Mouse (Mus musculus) neural tube, embryonic 12.5 days (tissue): ENCODE results near the gene Fbxw8. TPM values are rescaled to one million over a fixed set of nuclear protein-coding genes. Genes with fewer than 3 reads are reported as not detected.

ENCODE experiments used
- ATAC-seq: fragments of 200-750 bp; cut with Nextera tagmentation; 2 replicates; pipeline ENCODE4 v1.8.0; 2017; ENCODE audit warnings: low read depth, mild to moderate bottlenecking, moderate TSS enrichment, moderate library complexity; ENCODE audit not compliant: low FRiP score
- H3K27ac ChIP-seq: fragments of 300-500 bp; sonication (generic); 2 replicates; pipeline ENCODE4 v1.5.1; 2016
- H3K27me3 ChIP-seq: fragments of 300-500 bp; sonication (generic); replicated peaks from 2 replicates; pipeline ENCODE4 v1.6.1; 2016; ENCODE audit warnings: mild to moderate bottlenecking
- H3K36me3 ChIP-seq: fragments of 300-500 bp; sonication (generic); 2 replicates; pipeline ENCODE4 v1.6.1; 2016; ENCODE audit warnings: mild to moderate bottlenecking
- H3K4me1 ChIP-seq: fragments of 300-500 bp; sonication (generic); 2 replicates; pipeline ENCODE4 v1.6.1; 2016
- H3K4me2 ChIP-seq: fragments of 300-500 bp; sonication (generic); replicated peaks from 2 replicates; pipeline ENCODE4 v1.6.1; 2016; ENCODE audit warnings: mild to moderate bottlenecking
- H3K4me3 ChIP-seq: fragments of 300-500 bp; sonication (generic); 2 replicates; pipeline ENCODE4 v1.5.1; 2016
- H3K9ac ChIP-seq: fragments of 300-500 bp; sonication (generic); 2 replicates; pipeline ENCODE4 v1.6.1; 2016; ENCODE audit warnings: mild to moderate bottlenecking
- H3K9me3 ChIP-seq: fragments of 300-500 bp; sonication (generic); 2 replicates; pipeline ENCODE4 v1.6.1; 2016; ENCODE audit warnings: mild to moderate bottlenecking
- WGBS: fragments of 180-500 bp; shearing (Covaris S2); methylation state at CpG from one replicate; pipeline ENCODE4 v1.1.7; 2016; 5-methylcytosine and 5-hydroxymethylcytosine counted together
- polyA plus RNA-seq: library from polyadenylated mRNA; unstranded; fragments of >200 nt; fragmentation: Nextera tagmentation; extraction: Ambion mirVana; gene quantifications from 2 replicates; pipeline ENCODE4 v1.2.1, GENCODE M21; 2016

Gene Fbxw8
- polyA plus RNA-seq, 1 experiment from 2014 or later, result 40.4 TPM

DNA sequence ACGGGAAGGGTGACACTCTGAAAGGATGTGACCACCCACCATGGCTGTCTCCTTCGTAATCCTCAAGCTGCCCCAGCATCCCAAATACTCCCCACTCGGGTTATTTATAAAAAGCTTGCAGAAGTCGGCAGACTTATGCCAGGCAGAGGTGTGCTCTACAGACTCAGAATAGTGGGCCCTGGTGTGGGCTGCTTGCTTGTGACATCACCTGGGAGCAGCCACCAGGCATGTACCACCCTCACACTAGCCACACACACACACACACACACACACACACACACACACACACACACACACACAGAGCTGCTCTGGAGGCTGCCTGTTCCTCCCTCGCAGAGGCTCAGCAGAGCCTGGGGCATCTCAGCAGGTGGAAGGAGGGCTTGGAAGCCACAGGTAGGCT lies 137.7 kb downstream of the Fbxw8 start:
- Histone ChIP-seq H3K27ac (no peak overlapping the region), H3K4me1 (peaks cover 11% of the 10 kb centered on the region), H3K9ac (no peak overlapping the region), H3K4me2 (no peak overlapping the region), H3K9me3 (no peaks in the 10 kb centered on the region), H3K27me3 (no peaks in the 10 kb centered on the region), H3K4me3 (no peak overlapping the region), H3K36me3 (no peaks in the 10 kb centered on the region)
- 68% methylated on average over 5 of the region's 5 CpGs for WGBS
- ATAC-seq, result no peak

DNA sequence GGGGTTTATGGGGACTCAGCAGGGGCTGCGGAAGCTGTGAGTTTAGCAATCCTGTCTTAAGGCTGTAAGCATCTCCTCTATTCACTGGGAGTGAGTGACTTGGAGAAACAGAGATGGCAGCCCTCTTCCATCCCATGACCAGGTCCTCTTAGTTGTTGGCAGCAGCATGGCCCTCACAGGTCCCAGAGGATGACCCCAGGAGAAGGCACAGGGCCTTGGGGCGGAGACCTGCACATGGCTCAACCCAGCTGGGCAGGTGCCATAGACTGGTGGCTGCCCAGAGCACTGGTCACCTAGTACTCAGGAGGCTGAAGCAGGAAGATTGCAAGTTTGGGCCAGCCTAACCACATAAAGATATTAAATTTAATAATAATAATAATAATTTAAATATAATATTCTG lies 139.6 kb downstream of the Fbxw8 start:
- no peak overlapping the region for H3K27ac ChIP-seq
- no peak for ATAC-seq
- H3K4me3 ChIP-seq, result no peak overlapping the region
- H3K27me3 ChIP-seq, result no peaks in the 10 kb centered on the region
- H3K9ac ChIP-seq, result no peak overlapping the region
- 88% methylated on average over 2 of the region's 2 CpGs for WGBS
- no peak overlapping the region for H3K4me2 ChIP-seq
- H3K36me3 ChIP-seq, result 0 out of 2 replicates have a peak, but pooled peaks cover 4% of the 10 kb centered on the region
- no peaks in the 10 kb centered on the region for H3K9me3 ChIP-seq
- peaks cover 11% of the 10 kb centered on the region for H3K4me1 ChIP-seq

DNA sequence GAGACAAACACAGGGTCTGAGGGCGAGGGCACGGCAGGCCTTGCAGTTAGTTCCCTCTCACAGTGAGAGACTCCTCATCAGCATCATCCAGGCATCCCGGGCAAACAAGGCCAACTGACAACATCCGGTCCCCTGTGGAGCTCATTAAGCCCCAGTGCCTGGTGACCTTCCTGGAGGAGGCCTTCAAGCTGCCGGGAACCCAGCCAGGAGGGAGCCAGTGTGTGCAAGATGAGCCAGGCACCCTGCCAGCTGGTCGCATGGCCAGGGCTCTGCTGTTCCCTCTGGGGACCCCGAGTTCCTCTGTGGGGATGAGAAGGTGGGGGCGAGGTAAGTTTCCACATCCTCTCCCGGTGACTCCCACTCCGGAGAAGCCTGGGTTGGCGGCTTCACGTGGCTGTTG lies 140.2 kb downstream of the Fbxw8 start:
- Histone ChIP-seq H3K9me3 (no peaks in the 10 kb centered on the region), H3K9ac (no peak overlapping the region), H3K27ac (no peak overlapping the region), H3K4me2 (no peak overlapping the region), H3K4me3 (no peak overlapping the region), H3K36me3 (peaks cover 10% of the 10 kb centered on the region), H3K27me3 (no peaks in the 10 kb centered on the region), H3K4me1 (peaks cover 11% of the 10 kb centered on the region)
- 23% methylated on average over 12 of the region's 12 CpGs for WGBS
- peak; percentile 32; the same call in 1 of the 2 replicates for ATAC-seq

Other genes with a start within 250 kb of the Fbxw8 start
- gene Fbxo21, start 178.7 kb downstream of the Fbxw8 start, polyA plus RNA-seq, result 137 and 144 TPM in 2 replicates
- gene Tesc, start 127.7 kb downstream of the Fbxw8 start, polyA plus RNA-seq, result 1.4 and 1.8 TPM in 2 replicates
- 4.3 and 5.3 TPM in 2 replicates for gene Hrk, start 9.2 kb upstream of the Fbxw8 start, polyA plus RNA-seq
- 9.6 and 11.3 TPM in 2 replicates for gene Rnft2, start 89.7 kb upstream of the Fbxw8 start, polyA plus RNA-seq
- 13.8 and 14.4 TPM in 2 replicates for gene 2410131K14Rik, start 89.8 kb upstream of the Fbxw8 start, polyA plus RNA-seq